Mouse (Mus musculus): ENCODE data around the gene Nck2.
A peak's percentile ranks its signal among the peaks of the same experiment; 100 is the strongest.
"Not testable (repeated sequence)": the region's sequence is repeated elsewhere in the genome, so short reads cannot be mapped to it uniquely, and the experiment has no call there.

Nck2 gene

DNA sequence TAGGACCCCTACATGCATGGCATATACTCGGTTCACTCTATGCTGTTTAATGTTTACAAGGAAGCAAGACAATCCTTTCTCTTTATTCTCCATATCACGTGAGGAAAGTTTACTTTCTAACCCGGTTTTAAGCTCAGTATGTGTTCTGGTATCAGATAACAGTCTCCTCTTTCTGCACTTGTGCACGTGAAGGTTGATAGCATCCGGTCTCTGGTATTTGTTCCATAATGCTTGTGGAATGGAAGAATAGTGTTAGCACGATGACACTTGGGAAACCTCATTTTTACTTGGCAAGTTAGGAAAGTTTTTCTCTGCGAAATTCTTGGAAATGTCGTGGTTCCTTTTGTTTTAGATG lies 58.4 kb downstream of the Nck2 start:
- no peak for DNase-seq

DNA sequence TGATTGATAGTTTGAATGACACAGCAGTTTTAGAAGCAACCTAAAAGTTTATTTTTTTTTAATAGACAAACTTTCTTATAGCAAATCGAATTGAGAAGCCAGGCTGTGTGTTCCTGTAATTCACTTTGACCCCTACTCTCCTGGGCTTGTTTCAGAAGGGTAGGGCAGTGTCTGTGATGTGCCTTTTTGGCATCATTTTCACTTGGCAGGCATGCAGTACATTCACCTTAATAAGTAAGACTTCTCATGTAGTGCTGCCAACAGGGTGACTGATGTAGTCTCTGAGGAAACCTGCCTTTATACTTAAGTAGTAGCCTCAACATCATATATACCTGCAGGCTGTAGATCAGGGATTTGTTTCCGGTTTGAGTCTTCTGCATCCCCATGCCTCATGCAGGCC lies 58.9 kb downstream of the Nck2 start:
- DNase-seq: peak; percentile 57

DNA sequence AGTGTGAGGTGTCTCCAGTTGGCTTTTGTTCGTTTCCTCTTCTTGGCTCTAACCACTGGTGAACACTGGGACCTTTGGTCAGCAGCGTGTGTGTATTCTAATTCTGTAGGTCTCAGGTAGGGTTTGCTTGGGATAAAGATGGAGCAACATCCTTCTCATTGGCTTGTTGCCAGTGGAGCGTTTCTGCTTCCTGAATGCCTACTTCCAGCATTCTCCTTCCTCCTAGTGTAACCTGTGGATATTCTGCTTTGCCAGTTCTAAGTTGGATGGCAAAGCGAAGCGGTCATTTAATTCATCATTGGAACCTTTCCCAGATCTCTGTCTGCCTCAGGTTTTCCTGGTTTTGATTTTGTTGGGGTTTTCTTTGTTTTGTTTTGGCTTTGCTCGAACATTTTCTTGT lies 59.3 kb downstream of the Nck2 start:
- no peak for DNase-seq

DNA sequence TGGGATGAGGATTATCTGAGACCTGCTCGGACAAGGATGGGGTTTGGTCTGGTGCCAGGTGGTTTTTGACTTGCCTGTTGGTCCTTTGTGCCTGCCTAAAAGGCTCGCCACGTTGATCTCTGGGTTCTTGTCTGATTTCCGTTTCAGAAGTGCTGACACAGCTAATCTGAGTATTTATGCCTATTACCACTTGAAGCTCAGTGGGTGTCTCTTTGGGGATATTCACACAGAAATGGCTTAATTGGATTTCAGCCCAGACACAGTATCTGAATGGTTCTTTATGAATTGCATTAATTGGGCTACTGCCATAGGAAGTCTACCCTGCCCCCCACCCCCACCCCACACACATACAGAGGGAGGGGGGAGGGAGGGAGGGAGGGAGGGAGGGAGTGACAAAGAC lies 59.9 kb downstream of the Nck2 start:
- DNase-seq: peak; percentile 9

DNA sequence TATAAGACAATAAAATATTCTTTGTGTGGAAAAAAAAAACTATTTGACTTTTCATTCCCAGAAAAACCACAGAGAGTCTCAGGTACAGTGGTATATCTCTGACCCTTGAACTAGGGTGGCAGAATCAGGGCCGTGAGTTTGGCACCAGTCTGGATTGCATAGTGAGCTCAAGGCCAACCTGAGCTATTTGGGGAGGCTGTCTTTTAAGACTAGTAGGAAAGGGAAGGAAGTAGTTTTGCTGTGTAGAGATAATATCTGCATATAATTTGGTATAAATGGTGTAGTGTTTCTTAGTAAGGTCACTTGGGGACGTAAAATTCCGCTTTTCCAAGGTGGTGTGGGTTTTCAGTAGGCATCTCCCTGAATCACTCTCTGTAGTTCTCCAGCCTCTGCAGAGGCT lies 62.3 kb downstream of the Nck2 start:
- no peak for DNase-seq

DNA sequence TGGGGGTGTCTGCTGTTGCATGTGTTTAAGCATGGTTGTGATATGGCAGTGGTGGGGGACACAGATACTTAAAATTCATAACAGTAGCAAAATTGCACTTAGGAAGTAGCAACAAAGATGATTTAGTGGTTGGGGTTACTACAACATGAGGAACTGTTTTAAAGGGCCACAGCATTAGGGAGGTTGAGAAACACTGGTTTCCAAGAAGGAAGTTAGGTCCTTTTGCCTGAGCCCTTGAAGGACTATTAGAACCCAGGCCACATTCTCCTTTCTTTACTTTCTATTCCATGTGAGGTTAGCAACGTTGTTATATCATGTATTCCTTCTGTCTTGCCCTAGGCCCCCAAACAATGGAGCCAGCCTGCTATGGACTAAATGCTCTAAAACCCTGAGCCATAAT lies 63.4 kb downstream of the Nck2 start:
- no peak for DNase-seq

DNA sequence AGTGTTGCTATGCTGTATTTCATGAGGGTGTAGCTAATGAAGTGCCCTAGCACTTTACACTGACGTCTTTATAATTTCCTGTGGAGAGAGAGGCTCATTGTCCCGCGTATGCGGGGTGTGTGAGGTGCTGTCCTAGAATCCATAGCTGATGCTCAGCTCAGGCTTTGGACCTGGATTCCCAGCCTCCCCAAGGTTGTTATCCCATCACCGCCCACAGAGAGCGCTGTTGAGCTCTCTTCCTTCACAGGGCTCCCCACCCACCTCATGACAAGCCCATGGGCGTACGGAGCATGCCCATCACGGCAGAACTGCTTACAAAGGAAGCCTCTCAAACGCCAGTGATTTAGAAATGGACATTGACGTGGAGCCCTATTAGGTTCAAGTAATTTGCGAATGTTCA lies 66.9 kb downstream of the Nck2 start:
- DNase-seq: no peak

DNA sequence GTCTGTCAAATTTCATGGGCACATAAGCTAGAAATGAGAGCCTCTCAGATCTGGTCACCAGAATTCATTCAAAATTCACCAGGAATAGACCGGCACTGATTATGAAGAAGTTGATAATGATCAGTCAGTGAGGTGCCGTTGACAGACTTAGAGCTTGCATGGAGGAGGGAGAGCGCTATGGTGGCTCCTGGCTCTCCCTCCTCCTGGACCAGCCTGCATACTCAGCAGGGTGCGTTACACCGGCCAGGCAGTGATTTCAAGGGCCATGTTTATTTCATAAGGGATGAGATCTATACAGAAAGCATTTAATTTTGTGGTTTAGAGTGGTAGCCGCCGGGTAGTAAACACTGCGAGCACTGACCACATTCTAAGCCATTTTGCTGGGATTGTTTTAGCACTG lies 67.3 kb downstream of the Nck2 start:
- no peak for DNase-seq

DNA sequence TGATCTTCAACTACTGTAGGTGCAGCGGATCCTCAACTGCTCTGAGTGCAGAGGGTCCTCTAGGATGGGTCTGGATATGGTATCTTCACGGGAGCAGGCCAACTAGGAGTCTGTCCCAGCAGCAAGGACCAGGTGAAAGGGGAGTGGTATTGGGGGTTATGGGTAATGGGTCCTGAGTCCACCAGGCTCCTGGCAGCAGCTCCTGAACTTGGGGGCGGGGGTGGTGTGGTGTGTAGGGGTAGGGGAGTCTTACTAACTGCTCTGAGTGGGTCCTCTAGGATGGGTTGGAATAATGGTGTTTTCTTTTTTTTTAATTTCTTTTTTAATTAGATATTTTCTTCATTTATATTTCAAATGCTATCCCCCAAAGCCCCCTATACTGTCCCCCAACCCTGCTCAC lies 73.0 kb downstream of the Nck2 start:
- no peak for DNase-seq

DNA sequence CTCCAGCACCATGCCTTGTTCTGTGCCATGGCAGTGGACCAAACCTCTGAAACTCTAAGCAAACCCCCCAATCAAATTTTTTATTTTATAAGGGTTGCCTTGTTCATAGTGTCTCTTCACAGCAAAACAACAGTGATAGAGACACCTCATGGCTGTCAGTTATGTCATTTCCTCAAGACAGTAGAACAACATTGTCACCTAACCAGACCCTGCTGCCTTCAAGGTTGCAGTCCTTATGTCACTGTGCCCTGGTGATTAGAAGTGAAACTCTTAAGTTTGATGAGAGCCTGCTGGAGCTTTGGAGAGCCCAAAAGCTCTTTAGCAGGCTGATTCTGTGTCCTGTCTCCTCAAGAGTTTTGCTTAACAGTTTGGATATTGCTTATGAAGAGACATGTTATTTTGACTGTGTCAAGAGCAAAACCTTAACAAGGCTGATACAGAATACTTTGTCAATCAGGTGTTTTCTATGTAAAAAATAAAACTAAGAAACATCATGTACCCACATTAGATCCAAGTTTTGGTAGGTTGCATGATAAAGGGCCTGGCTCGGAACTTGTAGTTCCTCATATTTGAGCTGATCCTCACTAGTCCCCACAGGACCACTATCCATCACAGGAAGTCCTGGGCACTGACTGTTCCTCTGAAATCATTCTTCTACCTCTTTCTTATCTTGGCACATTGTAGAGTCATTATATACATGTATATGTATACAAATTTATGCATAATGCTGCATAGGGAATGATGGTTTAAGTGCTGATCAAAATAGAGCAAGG lies 76.0 kb downstream of the Nck2 start:
- no peak for DNase-seq

DNA sequence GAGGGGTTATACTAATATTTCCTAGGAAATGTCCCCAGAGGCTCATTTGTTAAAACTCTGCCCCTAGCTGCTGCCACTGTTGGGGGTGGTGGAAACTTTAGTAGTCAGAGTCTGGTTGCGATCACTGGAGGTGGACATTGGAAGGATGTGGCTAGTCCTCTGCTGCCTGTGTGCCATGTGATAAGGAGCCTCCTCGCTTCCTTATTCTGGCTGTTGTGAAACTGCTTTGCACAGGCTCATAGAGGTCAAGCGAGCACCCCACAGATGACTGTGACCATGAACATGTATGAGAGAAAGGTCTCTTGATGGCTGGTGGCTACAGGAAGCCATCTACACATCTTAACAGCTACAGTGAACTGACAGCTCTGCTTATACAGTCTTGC lies 76.6 kb downstream of the Nck2 start:
- no peak for DNase-seq

DNA sequence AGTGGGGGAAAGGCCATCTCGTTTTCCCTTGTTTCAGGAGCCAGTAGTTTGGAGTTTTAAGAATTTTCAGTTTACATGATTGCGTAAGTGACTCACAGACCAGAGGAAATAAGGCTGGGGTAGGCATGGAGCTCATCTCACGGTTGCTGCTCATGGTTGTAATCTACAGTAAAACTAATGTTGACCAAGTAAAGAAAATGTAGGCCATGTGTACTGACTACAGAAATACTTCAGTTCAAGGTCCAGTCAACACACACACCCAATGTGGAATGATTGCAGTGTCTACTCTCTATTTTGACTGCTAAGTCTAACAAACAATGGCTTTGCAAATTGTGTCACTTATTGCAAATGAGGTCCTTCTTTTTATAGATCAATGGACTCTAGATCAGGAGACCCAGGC lies 77.1 kb downstream of the Nck2 start:
- no peak for DNase-seq

DNA sequence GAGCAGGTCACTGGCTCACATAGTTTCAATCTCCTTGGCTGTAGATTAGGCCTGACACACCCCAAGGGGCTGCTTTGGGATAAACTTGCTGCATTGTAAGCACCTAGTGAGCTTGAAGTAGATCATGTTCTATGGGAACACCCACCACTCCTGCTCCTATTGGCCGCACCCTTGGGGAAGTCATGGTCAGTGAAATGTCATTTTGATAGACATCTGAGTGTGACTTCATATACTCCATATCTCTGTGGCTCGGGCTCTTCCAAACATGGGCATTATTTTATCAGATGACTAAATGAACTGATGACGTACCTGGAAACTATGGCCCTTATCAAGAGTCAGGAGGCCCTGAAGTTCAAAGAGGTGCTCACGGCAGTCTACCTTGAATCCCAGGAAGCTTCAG lies 77.6 kb downstream of the Nck2 start:
- DNase-seq: no peak

DNA sequence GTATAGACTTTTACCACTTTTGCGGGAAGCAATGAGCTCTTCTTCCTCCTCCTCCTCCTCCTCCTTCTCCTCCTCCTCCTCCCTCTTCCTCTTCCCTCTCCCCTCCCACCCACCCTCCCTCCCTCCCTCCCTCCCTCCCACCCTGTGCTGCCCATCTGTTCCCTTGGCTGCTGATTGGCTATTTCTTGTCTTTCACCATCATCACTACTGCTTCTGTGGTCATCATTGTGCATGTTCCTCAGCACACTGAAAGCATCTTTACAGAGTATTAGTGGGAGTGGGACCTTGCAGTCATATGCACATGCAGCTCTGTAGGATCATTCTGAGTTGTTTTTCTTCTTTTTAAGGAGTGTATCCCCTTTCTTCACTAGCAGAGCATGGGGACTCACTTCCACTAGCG lies 78.6 kb downstream of the Nck2 start:
- no peak for DNase-seq

DNA sequence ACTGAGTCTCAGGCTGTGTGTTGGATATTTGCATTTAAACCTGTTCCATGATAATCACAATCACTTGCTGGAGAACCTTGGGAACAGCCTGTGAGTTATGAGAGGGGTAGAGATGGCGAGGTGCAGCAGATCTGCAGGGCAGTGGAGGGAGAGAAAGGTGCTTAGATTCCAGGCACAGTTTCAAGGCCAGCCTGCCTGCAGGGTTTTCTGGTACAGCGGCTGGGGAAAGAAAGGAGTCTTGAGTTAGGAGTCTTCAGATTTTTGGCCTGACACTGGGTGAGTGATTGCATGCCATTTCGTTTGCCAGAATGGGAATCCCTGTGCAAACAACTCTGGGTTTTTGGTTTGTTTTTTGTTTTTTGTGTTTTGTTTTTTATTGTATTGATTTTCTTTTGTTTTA lies 80.0 kb downstream of the Nck2 start:
- DNase-seq: no peak

DNA sequence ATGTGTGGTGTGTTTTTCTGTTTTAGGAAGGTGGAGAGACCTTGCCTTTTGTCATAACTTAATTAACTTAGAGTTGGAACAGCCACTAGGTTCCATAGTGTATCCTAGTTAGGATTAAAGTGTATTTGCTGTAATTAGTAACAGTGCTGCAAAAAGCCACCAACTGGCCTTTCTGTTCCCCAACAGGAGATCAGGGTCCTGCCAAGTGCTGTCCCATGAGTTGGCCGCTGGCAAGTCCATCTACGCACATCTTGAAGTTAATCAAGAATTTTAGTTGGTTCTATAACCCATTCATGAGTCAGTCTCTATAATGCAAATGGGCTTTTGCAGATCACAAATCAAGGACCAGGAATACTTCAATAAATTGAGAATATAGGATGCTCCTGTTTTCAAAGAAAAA lies 83.9 kb downstream of the Nck2 start:
- DNase-seq: no peak

DNA sequence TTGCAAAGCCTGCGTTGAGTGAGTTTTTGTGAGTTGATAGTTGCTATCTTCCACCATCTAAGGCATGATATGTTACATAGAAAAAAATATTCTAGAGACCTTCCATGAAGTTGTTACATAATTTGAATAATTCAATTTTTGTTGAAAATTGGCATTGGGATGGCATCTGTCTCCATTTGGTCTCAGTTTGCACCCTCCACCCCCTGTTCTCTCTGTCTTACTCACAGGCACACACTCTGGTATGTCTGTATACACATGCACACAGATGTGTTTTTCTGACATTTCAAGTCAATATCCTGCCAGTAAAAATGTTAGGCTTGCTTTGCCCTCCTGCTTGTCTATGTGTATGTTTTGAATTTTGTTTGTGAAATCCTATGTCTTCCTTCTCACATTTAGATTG lies 84.7 kb downstream of the Nck2 start:
- no peak for DNase-seq

DNA sequence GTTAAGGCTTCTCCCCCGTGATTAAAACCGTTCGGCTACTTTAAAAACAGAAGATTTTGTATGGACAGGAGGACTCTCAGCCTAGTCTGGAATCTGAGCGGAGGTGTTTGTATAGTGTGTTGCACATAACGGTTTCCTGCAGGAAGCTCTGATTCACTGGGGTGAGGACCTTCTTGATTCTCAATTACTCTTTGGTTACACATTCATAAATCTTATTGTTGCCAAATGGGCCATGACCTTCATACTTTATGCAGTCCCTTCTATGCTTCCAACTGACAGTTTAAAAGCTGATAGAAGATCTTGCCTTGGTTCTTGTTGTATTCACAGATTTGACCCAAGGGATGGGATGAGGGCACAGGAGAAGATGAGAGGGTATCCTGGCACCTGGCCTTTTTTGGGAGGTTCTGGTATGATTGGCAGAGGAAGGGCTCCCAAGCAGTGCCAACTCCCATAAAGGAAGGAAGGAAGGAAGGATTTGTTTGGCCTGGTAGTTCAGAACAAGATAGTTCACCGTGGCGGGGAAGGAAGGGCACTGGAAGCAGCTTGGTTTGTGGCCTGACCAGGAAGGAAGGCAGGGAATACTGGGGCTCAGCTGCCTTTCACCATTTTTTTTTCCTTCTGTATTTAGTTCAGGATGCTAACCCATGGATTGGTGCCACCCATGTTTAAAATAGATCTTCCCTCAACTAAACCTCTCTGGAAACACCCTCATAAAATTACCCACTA lies 86.1 kb downstream of the Nck2 start:
- DNase-seq: peak; percentile 50

DNA sequence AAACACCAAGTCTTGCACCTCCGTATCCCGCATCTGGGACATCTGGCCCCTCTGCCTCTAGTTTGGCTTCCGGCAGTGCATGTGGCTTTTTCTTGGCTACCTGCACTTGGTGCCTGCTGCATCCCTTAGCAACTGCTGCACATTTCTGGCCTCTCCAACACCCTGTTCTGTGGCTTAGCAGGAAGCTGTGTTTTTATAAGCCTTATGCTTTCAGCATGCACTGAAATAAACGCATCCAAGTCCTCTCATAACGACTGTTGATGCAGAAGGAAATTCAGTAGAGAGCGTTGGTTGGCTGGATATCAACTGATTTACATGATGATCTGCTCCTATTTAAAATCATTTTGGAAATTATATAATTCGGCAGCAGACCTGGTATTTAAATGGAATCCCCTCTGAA lies 86.9 kb downstream of the Nck2 start:
- DNase-seq: no peak

DNA sequence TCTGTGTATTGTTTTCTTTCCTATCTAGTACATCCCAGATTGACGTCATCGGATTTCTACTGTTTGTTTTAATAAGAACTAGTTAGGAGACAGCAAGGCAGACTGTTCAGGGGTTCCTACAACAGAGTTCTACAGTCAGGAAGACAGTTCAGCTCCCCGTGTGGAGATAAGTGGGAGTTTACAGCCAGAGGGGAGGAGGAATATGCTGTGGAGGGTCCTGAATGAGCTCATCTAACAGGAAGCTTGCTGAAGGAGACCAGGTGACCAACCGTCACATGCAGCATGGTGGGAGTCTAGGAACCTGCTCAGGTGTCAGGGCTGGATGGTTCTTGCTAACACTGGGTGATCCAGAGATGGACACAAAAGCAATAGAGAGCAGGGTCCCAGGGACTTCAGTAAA lies 87.9 kb downstream of the Nck2 start:
- DNase-seq: no peak

DNA sequence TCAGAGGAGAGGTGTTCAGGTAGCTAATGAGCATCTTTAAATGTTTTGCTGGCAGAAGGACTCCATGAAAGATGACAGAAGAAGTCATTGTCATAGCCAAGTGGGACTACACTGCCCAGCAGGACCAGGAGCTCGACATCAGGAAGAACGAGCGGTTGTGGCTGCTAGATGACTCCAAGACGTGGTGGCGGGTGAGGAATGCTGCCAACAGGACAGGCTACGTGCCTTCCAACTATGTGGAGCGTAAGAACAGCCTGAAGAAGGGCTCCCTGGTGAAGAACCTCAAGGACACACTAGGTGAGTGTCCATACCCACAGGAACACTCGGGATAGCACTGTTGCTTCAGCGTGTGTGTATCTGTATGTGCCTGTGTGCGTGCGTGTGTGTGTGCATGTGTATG lies 89.1 kb downstream of the Nck2 start:
- DNase-seq: not testable (repeated sequence)

DNA sequence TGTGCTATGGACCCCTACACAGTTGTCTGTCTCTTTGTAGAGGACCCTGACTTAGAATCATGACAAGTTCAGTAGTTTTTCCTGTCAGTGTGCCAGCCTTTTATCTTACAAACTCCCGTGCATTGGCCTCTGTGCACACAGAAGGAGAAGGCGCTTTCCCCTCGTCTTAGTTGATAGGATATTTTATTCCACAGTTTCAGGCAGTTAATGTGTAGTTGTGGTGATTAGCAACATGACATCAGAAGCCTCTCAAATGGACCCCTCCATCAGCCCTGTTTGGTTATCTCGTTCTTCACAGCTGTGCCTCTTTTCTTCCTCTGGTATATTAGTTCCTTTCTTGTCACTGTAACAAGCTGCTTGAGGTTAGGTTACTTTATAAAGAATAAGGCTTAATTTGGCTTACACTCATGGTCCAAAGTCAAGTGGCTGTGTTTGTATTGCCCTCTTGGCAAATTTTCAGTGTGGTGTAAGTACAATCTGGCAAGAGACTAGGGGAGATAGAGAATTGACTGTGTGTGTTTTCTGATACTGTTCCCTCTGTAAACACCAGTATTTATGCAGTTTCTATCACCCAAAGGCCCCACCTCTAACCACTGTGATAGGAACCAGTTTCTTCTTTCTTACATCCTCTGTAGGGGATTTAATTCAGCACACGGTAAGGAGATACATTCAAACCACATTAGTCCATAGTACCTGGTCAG lies 89.8 kb downstream of the Nck2 start:
- DNase-seq: no peak

DNA sequence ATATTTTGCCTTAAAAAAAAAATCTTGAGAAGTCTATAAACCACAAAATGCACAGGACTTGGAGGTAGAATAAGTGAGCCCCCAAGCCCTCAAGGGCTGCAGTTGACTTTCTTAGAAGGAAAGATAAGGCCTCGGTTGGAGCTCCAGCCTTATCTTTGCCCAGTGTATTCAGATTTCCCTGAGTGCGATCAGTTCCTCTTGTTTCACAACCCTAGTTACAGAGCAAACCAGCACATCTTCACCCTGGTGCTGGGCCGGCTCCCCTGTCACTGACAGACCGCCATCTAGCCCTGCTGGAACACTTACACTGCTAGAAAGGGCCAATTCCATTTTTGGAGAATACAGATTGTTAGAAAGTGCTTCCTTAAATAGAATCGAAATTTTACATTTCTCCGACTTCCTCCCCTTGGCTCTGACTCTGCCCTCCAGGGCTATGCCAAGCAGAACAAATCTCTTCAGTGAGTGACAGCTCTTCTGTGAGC lies 91.2 kb downstream of the Nck2 start:
- no peak for DNase-seq

DNA sequence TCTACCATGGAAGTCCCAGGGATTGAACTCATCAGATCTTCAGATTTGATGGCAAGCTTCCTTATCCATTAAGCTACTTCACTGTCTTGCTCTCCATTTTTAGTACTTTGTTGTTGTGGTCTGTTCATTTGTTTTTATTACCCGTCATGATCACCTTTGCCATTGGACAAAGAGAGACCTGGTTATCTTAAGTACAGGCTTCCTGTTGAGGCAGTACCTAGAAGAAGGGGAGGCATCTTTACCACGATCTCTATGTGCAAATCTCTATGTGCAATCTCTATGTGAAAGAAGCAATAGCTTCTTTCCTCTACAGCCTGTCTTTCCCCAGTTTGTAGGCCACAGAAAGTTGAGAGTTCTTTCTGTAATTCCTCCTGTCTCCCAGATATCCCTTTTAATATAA lies 91.9 kb downstream of the Nck2 start:
- DNase-seq: no peak

Data from kidney, adult 9 months (tissue).